Mouse (Mus musculus) cortical plate, adult 2 months (tissue): ENCODE measurements around the gene Zfyve1.

Experiments
- CTCF ChIP-seq: fragments of 200-500 bp; IDR thresholded peaks from 2 replicates; pipeline ENCODE4 v1.5.1; 2011; ENCODE audit warnings: mild to moderate bottlenecking, control low read depth, low read length; ENCODE audit not compliant: insufficient read depth; ENCODE audit errors: extremely low read depth
- POLR2A ChIP-seq: fragments of 200-500 bp; IDR thresholded peaks from 2 replicates; pipeline ENCODE4 v1.6.1; 2011; ENCODE audit warnings: mild to moderate bottlenecking, low read length, control low read depth; ENCODE audit not compliant: insufficient read depth; ENCODE audit errors: extremely low read depth

- TF ChIP-seq POLR2A (no peak), CTCF (no peak)
Measured at GRCm38 (mm10) chr12:83578356-83578755, 18.7 kb downstream of the Zfyve1 start.
